Mouse (Mus musculus): ENCODE data around the gene Klf12.

DNA sequence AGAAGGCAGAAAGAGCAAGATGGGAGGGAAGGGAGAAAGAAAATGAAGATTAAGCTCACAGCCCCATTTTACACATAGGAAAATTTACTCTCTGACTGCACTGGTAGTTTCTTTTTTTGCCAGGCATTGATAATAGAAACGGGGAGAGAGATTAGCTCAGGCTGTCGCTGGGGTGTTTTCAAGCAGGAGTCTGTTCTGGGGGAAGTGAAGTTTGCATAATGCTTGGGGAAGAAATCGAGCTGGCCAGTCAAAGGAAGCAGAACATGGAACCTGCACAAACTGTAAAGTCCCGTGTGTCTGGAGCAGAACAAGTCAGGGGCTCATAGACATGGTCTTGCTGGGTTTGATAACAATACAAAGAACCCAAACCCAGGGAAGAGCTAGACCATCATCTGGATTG lies 204.9 kb downstream of the Klf12 start:
- TF ChIP-seq CTCF (IDR thresholded peaks at IDR 0.05; ENCODE audit: borderline replicate concordance, extremely low read depth, insufficient read depth, insufficient read length) (no peak), POLR2A (IDR thresholded peaks at IDR 0.05; ENCODE audit: borderline replicate concordance, extremely low read depth, insufficient read depth, insufficient read length, poor library complexity, severe bottlenecking) (no peak)
